18 mouse cellular contexts compared by ENCODE assay signal in the genomic region with DNA sequence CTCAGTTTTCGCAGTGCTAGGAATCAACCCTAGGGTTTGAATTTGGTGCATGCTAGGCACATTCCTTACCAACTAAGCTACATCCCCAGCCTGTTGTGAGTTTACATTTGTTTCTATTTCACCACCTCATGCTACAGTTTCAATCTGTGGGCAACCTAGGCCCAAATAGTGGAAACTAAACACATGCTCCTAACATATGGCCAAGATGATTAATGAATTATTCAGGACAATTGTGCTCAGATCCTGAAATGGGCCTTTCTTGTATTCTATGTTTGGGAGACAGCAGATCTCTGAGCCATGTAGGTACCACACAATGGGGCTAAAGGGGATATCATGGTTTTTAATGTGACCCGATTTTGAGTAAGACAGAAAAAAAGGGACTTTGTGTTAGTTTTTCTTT.
"Had no signal": no experiment of that assay in that cellular context is flagged by ENCODE, and none has a peak within 500 bp of the region (broad histone marks: within the 10 kb centered on the region; RNA-seq: fewer than 3 reads in every experiment).

No protein-coding gene starts in this region.

- H3K4me3 ChIP-seq: liver, embryonic 15.5 days; lung, embryonic 15.5 days; megakaryocyte, embryonic 14.5 days; midbrain, embryonic 12.5 days; neural tube, embryonic 12.5 days had no signal

- H3K9me3 ChIP-seq: liver, embryonic 15.5 days; lung, embryonic 15.5 days; midbrain, embryonic 12.5 days; neural tube, embryonic 12.5 days had no signal

- H3K36me3 ChIP-seq: liver, embryonic 15.5 days; lung, embryonic 15.5 days; midbrain, embryonic 12.5 days; neural tube, embryonic 12.5 days had no signal

- H3K9ac ChIP-seq: liver, embryonic 15.5 days; liver, postnatal 0 days; lung, embryonic 15.5 days; midbrain, embryonic 12.5 days; neural tube, embryonic 12.5 days had no signal

- DNase-seq: liver, postnatal 0 days; lung, adult 2 months; lung, postnatal 14 days; lung, postnatal 36 days; midbrain, embryonic 14.5 days; right cerebral cortex, postnatal 25 days; right cerebral cortex, postnatal 4 days; spleen, adult 18-20 months; thymus, adult 18-20 months; thymus, postnatal 14 days; thymus, postnatal 4 days had no signal

- H3K27me3 ChIP-seq: liver, embryonic 15.5 days; lung, embryonic 15.5 days; megakaryocyte, embryonic 14.5 days; midbrain, embryonic 12.5 days; neural tube, embryonic 12.5 days had no signal

- ATAC-seq: liver, postnatal 0 days; lung, postnatal 0 days had no signal

- H3K27ac ChIP-seq: liver, embryonic 15.5 days; lung, embryonic 15.5 days; macrophage; midbrain, embryonic 12.5 days; neural tube, embryonic 12.5 days had no signal

- H3K4me1 ChIP-seq: liver, embryonic 15.5 days; lung, embryonic 15.5 days; megakaryocyte, embryonic 14.5 days; midbrain, embryonic 12.5 days; neural tube, embryonic 12.5 days had no signal

- H3K4me2 ChIP-seq: liver, embryonic 15.5 days; lung, embryonic 15.5 days; midbrain, embryonic 12.5 days; neural tube, embryonic 12.5 days had no signal
